Mouse (Mus musculus): ENCODE data around the gene Rap1gap2. TPM values are rescaled to one million over a fixed set of nuclear protein-coding genes. Genes with fewer than 3 reads are reported as not detected.

The Rap1gap2 gene
- total and polyA plus RNA-seq, 3 experiments, result 55.4 to 79.8 (median 76.6) TPM

- DNase-seq (ENCODE audit: extremely low read depth), result no peak
- no peak for TF ChIP-seq MAX (IDR thresholded peaks at IDR 0.05; ENCODE audit: low read length)
- TF ChIP-seq IRF4 (IDR thresholded peaks at IDR 0.05; ENCODE audit: low read depth, low read length), result no peak
- no peak for TF ChIP-seq EP300 (IDR thresholded peaks at IDR 0.05; ENCODE audit: low read length)
- no peak for TF ChIP-seq USF2 (conservative IDR thresholded peaks at IDR 0.05; ENCODE audit: low read depth, low read length)
- no peak for TF ChIP-seq SMC3 (IDR thresholded peaks at IDR 0.05; ENCODE audit: low read depth, low read length)
- TF ChIP-seq SIN3A (IDR thresholded peaks at IDR 0.05; ENCODE audit: low read length), result no peak
- no peak for TF ChIP-seq RCOR1 (conservative IDR thresholded peaks at IDR 0.05; ENCODE audit: low read depth, low read length)
- no peak for TF ChIP-seq ZMIZ1 (IDR thresholded peaks at IDR 0.05; ENCODE audit: low read depth, low read length)
- TF ChIP-seq JUND (conservative IDR thresholded peaks at IDR 0.05; ENCODE audit: low read depth, low read length), result no peak
- no peak for TF ChIP-seq POLR2AphosphoS2 (IDR thresholded peaks at IDR 0.05; ENCODE audit: low read depth, low read length)
- no peak overlapping the region for H3K4me3 ChIP-seq (replicated peaks in 1 of 3; ENCODE audit: low read depth in 2 of 3, low read length in 2 of 3, poor library complexity in 1 of 3)
- no peak overlapping the region for H3K9ac ChIP-seq (ENCODE audit: insufficient read depth, low read depth)
- in situ Hi-C loops (cut with MboI; ENCODE audit: low pct_ligation_motif_present, low pct_unique_long_range_greater_than_20kb, low sequenced_read_pairs) (no loop called here), dilution Hi-C loops (cut with MboI; ENCODE audit: extremely low pct_ligation_motif_present, extremely low pct_unique_long_range_greater_than_20kb, low sequenced_read_pairs) (no loop called here)
- H3K4me1 ChIP-seq (ENCODE audit: control insufficient read depth in 1 of 2, insufficient read depth in 2 of 2), result no peaks in the 10 kb centered on the region
- H3K79me2 ChIP-seq (replicated peaks; ENCODE audit: control insufficient read depth, extremely low read depth, insufficient read depth, poor library complexity, severe bottlenecking), result no peaks in the 10 kb centered on the region
- no peak overlapping the region for H3K4me2 ChIP-seq (ENCODE audit: insufficient read depth, low read depth, poor library complexity, severe bottlenecking)
- H3K27me3 ChIP-seq (replicated peaks), result peaks cover 72% of the 10 kb centered on the region
- no peaks in the 10 kb centered on the region for H3K36me3 ChIP-seq (replicated peaks in 1 of 2; ENCODE audit: control insufficient read depth in 1 of 2, insufficient read depth in 1 of 2, low read length in 1 of 2)
- H3K9me3 ChIP-seq (replicated peaks; ENCODE audit: low read length), result peaks cover 4% of the 10 kb centered on the region
- H3K27ac ChIP-seq (ENCODE audit: insufficient read depth, low read depth), result no peak overlapping the region
Measured at GRCm38 (mm10) chr11:74621974-74622669, 11.4 kb upstream of the Rap1gap2 start.

GRCm38 (mm10) chr11:74619956-74620300 lies 9.2 kb upstream of the Rap1gap2 start:
- dilution Hi-C loops (cut with MboI; ENCODE audit: extremely low pct_ligation_motif_present, extremely low pct_unique_long_range_greater_than_20kb, low sequenced_read_pairs), result no loop called here
- H3K9me3 ChIP-seq (replicated peaks; ENCODE audit: low read length), result peaks cover 4% of the 10 kb centered on the region
- in situ Hi-C loops (cut with MboI; ENCODE audit: low pct_ligation_motif_present, low pct_unique_long_range_greater_than_20kb, low sequenced_read_pairs), result no loop called here
- H3K4me3 ChIP-seq (replicated peaks in 1 of 3; ENCODE audit: low read depth in 2 of 3, low read length in 2 of 3, poor library complexity in 1 of 3), result no peak overlapping the region
- H3K27me3 ChIP-seq (replicated peaks), result peaks cover 86% of the 10 kb centered on the region
- H3K79me2 ChIP-seq (replicated peaks; ENCODE audit: control insufficient read depth, extremely low read depth, insufficient read depth, poor library complexity, severe bottlenecking), result no peaks in the 10 kb centered on the region
- no peak for TF ChIP-seq MEF2A (IDR thresholded peaks at IDR 0.05; ENCODE audit: borderline replicate concordance, low read depth, low read length)
- no peak for TF ChIP-seq NRF1 (IDR thresholded peaks at IDR 0.05; ENCODE audit: low read depth, low read length)
- no peak for TF ChIP-seq CHD1 (IDR thresholded peaks at IDR 0.05; ENCODE audit: low read depth, low read length)
- TF ChIP-seq TBP (conservative IDR thresholded peaks at IDR 0.05; ENCODE audit: low read depth, low read length), result no peak
- no peak for TF ChIP-seq KAT2A (IDR thresholded peaks at IDR 0.05; ENCODE audit: insufficient replicate concordance, low read length)
- TF ChIP-seq E2F4 (IDR thresholded peaks at IDR 0.05; ENCODE audit: insufficient replicate concordance, low read depth, low read length), result no peak
- no peak for TF ChIP-seq NELFE (IDR thresholded peaks at IDR 0.05; ENCODE audit: low read depth, low read length)
- no peak overlapping the region for H3K9ac ChIP-seq (ENCODE audit: insufficient read depth, low read depth)
- H3K4me2 ChIP-seq (ENCODE audit: insufficient read depth, low read depth, poor library complexity, severe bottlenecking), result no peak overlapping the region
- no peak for DNase-seq (ENCODE audit: extremely low read depth)
- H3K36me3 ChIP-seq (replicated peaks in 1 of 2; ENCODE audit: control insufficient read depth in 1 of 2, insufficient read depth in 1 of 2, low read length in 1 of 2), result no peaks in the 10 kb centered on the region
- H3K4me1 ChIP-seq (ENCODE audit: control insufficient read depth in 1 of 2, insufficient read depth in 2 of 2), result no peaks in the 10 kb centered on the region
- no peak overlapping the region for H3K27ac ChIP-seq (ENCODE audit: insufficient read depth, low read depth)
